Mouse (Mus musculus) testis, adult 2 months (tissue): Measurements from ENCODE around the gene Mroh2a.

Experiments used
- CTCF ChIP-seq: fragments of 200-500 bp; IDR thresholded peaks from 2 replicates; pipeline ENCODE4 v1.5.1; 2012; ENCODE audit warnings: low read depth, mild to moderate bottlenecking, inconsistent platforms, low read length, moderate library complexity; ENCODE audit not compliant: control insufficient read depth, insufficient read depth, insufficient replicate concordance
- POLR2A ChIP-seq: fragments of 200-500 bp; IDR thresholded peaks from 2 replicates; pipeline ENCODE4 v1.6.1; 2012; ENCODE audit warnings: low read depth, mild to moderate bottlenecking, inconsistent platforms, low read length, moderate library complexity; ENCODE audit not compliant: control insufficient read depth

DNA sequence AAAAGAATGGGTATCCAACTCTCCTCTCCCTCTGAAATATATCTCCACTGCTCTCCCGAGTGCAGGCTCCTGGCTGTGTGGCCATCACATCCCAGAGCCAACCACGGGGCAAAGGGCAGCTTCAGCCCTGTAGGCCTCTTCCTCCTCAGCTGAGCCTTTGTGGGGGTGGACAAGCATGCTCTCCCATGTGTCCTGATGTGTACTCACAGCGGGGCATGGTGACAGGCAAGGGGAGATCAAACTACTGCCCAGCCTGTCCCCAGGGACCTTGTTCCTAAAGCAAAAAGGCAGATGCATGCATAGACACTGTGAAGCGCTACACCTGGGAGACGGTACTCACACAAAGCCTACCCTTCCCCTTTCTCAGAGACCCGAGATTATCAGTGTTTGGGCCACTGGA lies 33.3 kb downstream of the Mroh2a start:
- TF ChIP-seq POLR2A (no peak), CTCF (no peak)
